1 mouse cellular context compared by ENCODE assay signal in the genomic region with DNA sequence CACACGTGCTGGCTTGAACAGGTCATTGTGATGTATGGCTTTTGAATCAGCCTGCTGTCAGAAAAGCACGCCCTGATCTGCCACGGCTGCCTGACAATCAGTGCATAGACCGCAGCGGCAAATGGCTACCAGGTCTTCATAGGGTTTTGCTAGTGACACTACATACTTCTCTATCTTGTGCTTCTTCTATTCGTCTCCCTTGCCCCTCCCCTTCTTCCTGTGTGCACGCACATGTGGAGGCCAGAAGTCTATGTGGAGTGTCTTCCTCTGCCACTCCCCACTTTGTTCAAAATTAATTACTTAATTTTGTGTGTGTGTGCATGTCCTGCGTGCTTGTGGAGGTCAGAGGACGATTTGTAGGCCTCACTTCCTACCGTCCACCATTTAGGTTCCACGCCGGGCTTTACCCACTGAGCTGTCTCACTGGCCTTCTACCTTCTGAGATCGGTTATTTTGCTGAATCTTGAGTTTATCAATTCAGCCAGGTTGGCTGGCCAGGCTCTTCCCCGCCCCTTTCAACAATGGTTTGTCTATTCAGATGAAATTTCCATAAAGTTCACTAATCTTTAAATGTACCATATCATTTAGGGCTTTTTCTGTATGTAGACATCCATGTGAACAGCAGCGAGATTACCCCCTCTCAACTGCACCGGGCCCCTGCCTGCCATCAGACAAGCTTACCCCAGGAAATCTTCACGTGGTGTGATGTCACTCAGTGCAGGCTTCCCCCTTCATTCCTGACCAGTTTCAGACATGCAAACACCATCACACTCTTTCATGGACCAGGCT.
TF ChIP-seq lines count a peak whose summit lies in the region.

No protein-coding gene starts in this region.

TF ChIP-seq in CH12.LX, 34 proteins besides CTCF, POLR2A, EP300 and RAD21 (continued from another document):
- TF ChIP-seq SMC3 (IDR thresholded peaks at IDR 0.05; ENCODE audit: low read depth, low read length) (no peak), GABPA (IDR thresholded peaks at IDR 0.05; ENCODE audit: insufficient replicate concordance, low read depth, low read length) (no peak), CHD2 (IDR thresholded peaks at IDR 0.05; ENCODE audit: low read length) (no peak), RCOR1 (conservative IDR thresholded peaks at IDR 0.05; ENCODE audit: low read depth, low read length) (no peak), IRF4 (IDR thresholded peaks at IDR 0.05; ENCODE audit: low read depth, low read length) (no peak), KAT2A (IDR thresholded peaks at IDR 0.05; ENCODE audit: insufficient replicate concordance, low read length) (no peak), MXI1 (IDR thresholded peaks at IDR 0.05; ENCODE audit: low read depth, low read length) (no peak), JUN (IDR thresholded peaks at IDR 0.05; ENCODE audit: insufficient read depth, low read depth, low read length) (no peak), MAFK (IDR thresholded peaks at IDR 0.05; ENCODE audit: insufficient replicate concordance, low read length) (no peak), ZNF384 (IDR thresholded peaks at IDR 0.05; ENCODE audit: low read depth, low read length) (no peak), UBTF (IDR thresholded peaks at IDR 0.05; ENCODE audit: low read depth, low read length) (no peak)
